Mouse (Mus musculus): ENCODE data around the gene Agap1. TPM values are rescaled to one million over a fixed set of nuclear protein-coding genes. Genes with fewer than 3 reads are reported as not detected.

Gene Agap1
- polyA plus RNA-seq, 1 experiment from 2014 or later = 14.0 TPM

GRCm38 (mm10) chr1:89602879-89603278, 148.3 kb downstream of the Agap1 start:
- Histone ChIP-seq H3K4me3 (no peak overlapping the region), H3K9me3 (replicated peaks) (no peaks in the 10 kb centered on the region), H3K36me3 (peaks cover 11% of the 10 kb centered on the region), H3K4me1 (peaks cover 53% of the 10 kb centered on the region), H3K27me3 (ENCODE audit: low read depth, poor library complexity, severe bottlenecking) (no peaks in the 10 kb centered on the region), H3K27ac (no peak overlapping the region)
- WGBS = 73% methylated on average over 7 of the region's 7 CpGs
- no peak for DNase-seq (ENCODE audit: low spot score)

DNA sequence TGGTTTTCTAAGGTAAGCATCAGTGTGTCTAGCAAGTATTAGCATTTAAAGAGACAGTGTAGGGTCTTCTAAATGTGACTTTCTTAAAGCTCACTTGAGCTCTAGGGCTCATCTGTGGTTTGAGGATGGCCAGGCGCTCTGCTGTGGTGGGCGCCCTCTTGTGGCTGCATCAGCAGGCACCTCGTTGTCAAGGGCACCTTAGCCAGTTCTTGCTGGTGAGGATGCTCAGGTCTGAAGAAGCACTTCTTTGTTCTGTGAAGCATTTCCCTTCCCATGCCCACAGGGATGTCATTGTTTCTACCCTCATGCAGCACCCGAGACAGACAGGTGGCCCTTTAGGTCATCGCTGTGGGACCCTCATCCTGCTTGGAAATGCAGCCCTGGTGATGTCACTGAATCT, 152.0 kb downstream of the Agap1 start:
- DNase-seq (ENCODE audit: low spot score) = peak; percentile 74
- Histone ChIP-seq H3K9me3 (replicated peaks) (no peaks in the 10 kb centered on the region), H3K4me1 (peaks cover 20% of the 10 kb centered on the region), H3K27ac (no peak overlapping the region), H3K27me3 (ENCODE audit: low read depth, poor library complexity, severe bottlenecking) (no peaks in the 10 kb centered on the region), H3K36me3 (peaks cover 30% of the 10 kb centered on the region), H3K4me3 (no peak overlapping the region)
- WGBS = 40% methylated on average over 5 of the region's 5 CpGs

GRCm38 (mm10) chr1:89608766-89609165, 154.2 kb downstream of the Agap1 start:
- H3K4me3 ChIP-seq = no peak overlapping the region
- H3K27ac ChIP-seq = no peak overlapping the region
- H3K9me3 ChIP-seq (replicated peaks) = no peaks in the 10 kb centered on the region
- DNase-seq (ENCODE audit: low spot score) = no peak
- H3K27me3 ChIP-seq (ENCODE audit: low read depth, poor library complexity, severe bottlenecking) = no peaks in the 10 kb centered on the region
- peaks cover 5% of the 10 kb centered on the region; the same call in 1 of the 2 replicates for H3K4me1 ChIP-seq
- H3K36me3 ChIP-seq = peaks cover 43% of the 10 kb centered on the region
- 92% methylated on average over 4 of the region's 4 CpGs for WGBS

DNA sequence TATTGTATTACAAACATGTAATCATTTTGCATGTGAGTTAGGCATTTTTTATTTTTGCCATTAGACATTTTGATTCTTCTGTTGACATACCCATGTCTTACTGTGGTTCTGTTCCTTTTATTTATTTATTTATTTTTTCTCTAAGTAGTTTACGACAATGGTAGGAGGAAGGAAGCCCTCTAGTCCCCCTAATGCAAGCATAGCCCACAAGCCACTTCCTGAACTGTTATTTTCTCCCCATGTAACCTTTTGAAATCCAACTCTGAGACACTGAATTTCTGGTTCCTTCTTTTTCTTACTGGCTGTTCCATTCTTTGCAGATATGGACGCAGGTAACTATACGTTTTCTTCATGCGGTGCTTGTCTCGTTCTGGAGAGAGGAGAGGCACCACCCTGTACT, 155.4 kb downstream of the Agap1 start:
- Histone ChIP-seq H3K9me3 (replicated peaks) (no peaks in the 10 kb centered on the region), H3K36me3 (peaks cover 52% of the 10 kb centered on the region), H3K27ac (no peak overlapping the region), H3K27me3 (ENCODE audit: low read depth, poor library complexity, severe bottlenecking) (no peaks in the 10 kb centered on the region), H3K4me1 (no peaks in the 10 kb centered on the region), H3K4me3 (no peak overlapping the region)
- WGBS = 94% methylated on average over 5 of the region's 5 CpGs
- DNase-seq (ENCODE audit: low spot score) = no peak

DNA sequence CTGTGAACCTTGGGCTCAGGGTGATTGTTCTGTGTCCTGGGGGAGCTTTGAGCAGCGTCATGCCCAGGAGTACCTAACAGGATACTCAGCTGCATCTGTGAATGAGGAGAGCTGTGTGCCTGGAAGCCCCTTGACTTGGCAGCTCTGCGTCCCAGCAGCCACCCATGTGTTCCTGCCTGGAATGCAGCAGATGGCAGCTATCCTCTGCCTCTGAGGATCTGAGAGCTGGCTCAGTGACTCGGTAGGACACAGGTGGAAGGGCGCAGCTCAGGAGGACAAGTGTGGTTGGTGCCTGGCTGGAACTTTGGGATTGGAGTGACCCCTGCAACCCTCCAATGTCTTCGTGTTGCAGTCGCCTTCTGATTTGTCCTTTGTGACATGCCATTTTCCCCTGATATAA, 156.9 kb downstream of the Agap1 start:
- Histone ChIP-seq H3K27me3 (ENCODE audit: low read depth, poor library complexity, severe bottlenecking) (no peaks in the 10 kb centered on the region), H3K4me3 (no peak overlapping the region), H3K4me1 (no peaks in the 10 kb centered on the region), H3K27ac (no peak overlapping the region), H3K9me3 (replicated peaks) (no peaks in the 10 kb centered on the region), H3K36me3 (peaks cover 49% of the 10 kb centered on the region)
- DNase-seq (ENCODE audit: low spot score) = no peak
- 90% methylated on average over 6 of the region's 6 CpGs for WGBS

DNA sequence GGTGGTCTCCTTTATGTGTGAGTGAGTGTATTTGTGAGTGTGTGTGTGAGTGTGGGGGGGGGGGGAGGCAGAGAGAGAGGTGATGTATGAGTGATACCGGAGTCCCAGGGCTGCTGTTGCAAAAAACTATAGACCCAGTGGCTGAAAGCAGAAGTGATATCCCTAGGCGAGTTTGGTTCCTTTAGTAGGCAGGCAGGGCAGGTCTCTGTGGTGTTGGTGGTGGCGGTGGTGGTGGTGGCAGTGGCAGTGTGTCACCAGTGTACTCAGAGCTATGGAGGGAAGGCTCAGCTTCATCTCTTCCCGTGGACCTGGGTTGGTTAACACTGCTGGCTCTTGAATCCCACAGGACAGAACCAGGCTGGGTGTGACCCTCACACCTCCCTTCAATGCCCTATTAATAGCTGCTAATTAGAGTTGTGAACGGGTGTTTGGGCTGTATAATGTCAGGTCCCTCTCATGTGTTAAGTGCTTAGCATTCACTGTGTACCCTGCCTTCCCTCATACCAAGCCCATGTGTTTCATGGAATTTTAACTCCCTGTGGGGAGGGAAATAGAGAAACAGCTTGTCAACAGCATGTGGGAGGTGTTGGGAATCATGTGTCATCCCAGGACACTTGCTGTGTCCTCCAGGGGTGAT, 158.7 kb downstream of the Agap1 start:
- peaks cover 51% of the 10 kb centered on the region for H3K36me3 ChIP-seq
- H3K4me1 ChIP-seq = no peaks in the 10 kb centered on the region
- WGBS = 72% methylated on average over 5 of the region's 5 CpGs
- no peak for DNase-seq (ENCODE audit: low spot score)
- H3K4me3 ChIP-seq = no peak overlapping the region
- H3K27ac ChIP-seq = no peak overlapping the region
- H3K9me3 ChIP-seq (replicated peaks) = no peaks in the 10 kb centered on the region
- no peaks in the 10 kb centered on the region for H3K27me3 ChIP-seq (ENCODE audit: low read depth, poor library complexity, severe bottlenecking)

GRCm38 (mm10) chr1:89616556-89616955, 161.9 kb downstream of the Agap1 start:
- no peaks in the 10 kb centered on the region for H3K9me3 ChIP-seq (replicated peaks)
- no peaks in the 10 kb centered on the region for H3K27me3 ChIP-seq (ENCODE audit: low read depth, poor library complexity, severe bottlenecking)
- DNase-seq (ENCODE audit: low spot score) = no peak
- WGBS = 83% methylated on average over 6 of the region's 6 CpGs
- H3K27ac ChIP-seq = no peak overlapping the region
- 0 out of 2 replicates have a peak, but pooled peaks cover 4% of the 10 kb centered on the region for H3K4me1 ChIP-seq
- H3K4me3 ChIP-seq = no peak overlapping the region
- H3K36me3 ChIP-seq = peaks cover 32% of the 10 kb centered on the region

GRCm38 (mm10) chr1:89617336-89617735, 162.7 kb downstream of the Agap1 start:
- H3K9me3 ChIP-seq (replicated peaks) = no peaks in the 10 kb centered on the region
- H3K36me3 ChIP-seq = peaks cover 29% of the 10 kb centered on the region
- H3K27me3 ChIP-seq (ENCODE audit: low read depth, poor library complexity, severe bottlenecking) = no peaks in the 10 kb centered on the region
- H3K4me3 ChIP-seq = no peak overlapping the region
- 90% methylated on average over 9 of the region's 9 CpGs for WGBS
- DNase-seq (ENCODE audit: low spot score) = no peak
- H3K27ac ChIP-seq = no peak overlapping the region
- H3K4me1 ChIP-seq = 0 out of 2 replicates have a peak, but pooled peaks cover 4% of the 10 kb centered on the region

GRCm38 (mm10) chr1:89619963-89620362, 165.4 kb downstream of the Agap1 start:
- H3K9me3 ChIP-seq (replicated peaks) = no peaks in the 10 kb centered on the region
- WGBS = 90% methylated on average over 2 of the region's 2 CpGs
- peaks cover 18% of the 10 kb centered on the region; the same call in 1 of the 2 replicates for H3K36me3 ChIP-seq
- H3K27me3 ChIP-seq (ENCODE audit: low read depth, poor library complexity, severe bottlenecking) = no peaks in the 10 kb centered on the region
- 0 out of 2 replicates have a peak, but pooled peaks cover 4% of the 10 kb centered on the region for H3K4me1 ChIP-seq
- H3K4me3 ChIP-seq = no peak overlapping the region
- no peak for DNase-seq (ENCODE audit: low spot score)
- no peak overlapping the region for H3K27ac ChIP-seq

- Histone ChIP-seq H3K4me3 (no peak overlapping the region), H3K4me1 (0 out of 2 replicates have a peak, but pooled peaks cover 4% of the 10 kb centered on the region), H3K27ac (no peak overlapping the region), H3K27me3 (ENCODE audit: low read depth, poor library complexity, severe bottlenecking) (no peaks in the 10 kb centered on the region), H3K9me3 (replicated peaks) (no peaks in the 10 kb centered on the region), H3K36me3 (peaks cover 24% of the 10 kb centered on the region)
- DNase-seq (ENCODE audit: low spot score) = no peak
- 76% methylated on average over 8 of the region's 8 CpGs for WGBS
Observed at GRCm38 (mm10) chr1:89621014-89621791, 166.6 kb downstream of the Agap1 start.

DNA sequence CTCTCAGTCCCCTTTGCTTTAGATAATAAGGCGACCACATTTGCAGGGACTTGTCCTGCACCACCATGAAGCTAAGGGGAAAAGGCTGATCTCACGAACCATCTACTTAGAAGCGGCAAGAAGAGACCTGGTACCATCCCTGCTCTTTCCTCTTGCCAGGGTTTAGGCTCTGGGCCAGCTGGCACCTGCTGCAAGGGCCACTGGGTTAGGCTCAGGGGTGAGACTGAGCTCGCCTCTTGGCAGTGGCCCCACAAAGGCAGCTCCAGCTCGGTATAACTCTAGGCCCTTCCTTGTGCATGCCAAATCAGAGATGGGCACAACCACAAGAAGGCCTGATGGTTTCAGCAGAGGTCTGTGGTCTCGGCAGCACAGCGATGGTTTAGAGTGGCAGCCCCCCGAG, 167.3 kb downstream of the Agap1 start:
- DNase-seq (ENCODE audit: low spot score) = no peak
- WGBS = 92% methylated on average over 8 of the region's 8 CpGs
- no peaks in the 10 kb centered on the region for H3K9me3 ChIP-seq (replicated peaks)
- no peak overlapping the region for H3K4me3 ChIP-seq
- no peaks in the 10 kb centered on the region for H3K27me3 ChIP-seq (ENCODE audit: low read depth, poor library complexity, severe bottlenecking)
- H3K27ac ChIP-seq = no peak overlapping the region
- peaks cover 21% of the 10 kb centered on the region for H3K36me3 ChIP-seq
- 0 out of 2 replicates have a peak, but pooled peaks cover 4% of the 10 kb centered on the region for H3K4me1 ChIP-seq

GRCm38 (mm10) chr1:89622801-89623200, 168.2 kb downstream of the Agap1 start:
- no peaks in the 10 kb centered on the region for H3K27me3 ChIP-seq (ENCODE audit: low read depth, poor library complexity, severe bottlenecking)
- H3K27ac ChIP-seq = no peak overlapping the region
- 0 out of 2 replicates have a peak, but pooled peaks cover 4% of the 10 kb centered on the region for H3K4me1 ChIP-seq
- peaks cover 17% of the 10 kb centered on the region for H3K36me3 ChIP-seq
- no peak overlapping the region for H3K4me3 ChIP-seq
- no peak for DNase-seq (ENCODE audit: low spot score)
- H3K9me3 ChIP-seq (replicated peaks) = no peaks in the 10 kb centered on the region
- WGBS = 90% methylated on average over 7 of the region's 7 CpGs

GRCm38 (mm10) chr1:89625312-89625711, 170.7 kb downstream of the Agap1 start:
- DNase-seq (ENCODE audit: low spot score) = no peak
- no peaks in the 10 kb centered on the region for H3K27me3 ChIP-seq (ENCODE audit: low read depth, poor library complexity, severe bottlenecking)
- H3K9me3 ChIP-seq (replicated peaks) = no peaks in the 10 kb centered on the region
- H3K4me3 ChIP-seq = no peak overlapping the region
- WGBS = 95% methylated on average over 4 of the region's 4 CpGs
- no peak overlapping the region for H3K27ac ChIP-seq
- H3K36me3 ChIP-seq = peaks cover 39% of the 10 kb centered on the region
- 0 out of 2 replicates have a peak, but pooled peaks cover 4% of the 10 kb centered on the region for H3K4me1 ChIP-seq
